Mouse (Mus musculus): ENCODE results near the gene Mras.
A peak's percentile ranks its signal among the peaks of the same experiment; 100 is the strongest.

Mras gene

GRCm38 (mm10) chr9:99437031-99437764 is at the start of gene Mras:
Mras (minus strand) TSS chr9:99437381.
- no peak for DNase-seq

- DNase-seq = no peak
Measured at GRCm38 (mm10) chr9:99485144-99485543, 48.0 kb upstream of the Mras start.

GRCm38 (mm10) chr9:99484632-99485031 is 47.5 kb upstream of the Mras start:
- DNase-seq = no peak

- no peak for DNase-seq
Measured at GRCm38 (mm10) chr9:99483191-99483590, 46.0 kb upstream of the Mras start.

- no peak for DNase-seq
Measured at GRCm38 (mm10) chr9:99480764-99481163, 43.6 kb upstream of the Mras start.

- DNase-seq = no peak
Measured at GRCm38 (mm10) chr9:99479181-99479711, 42.1 kb upstream of the Mras start.

GRCm38 (mm10) chr9:99471334-99471733 is 34.2 kb upstream of the Mras start:
- no peak for DNase-seq

GRCm38 (mm10) chr9:99470347-99471092 is 33.3 kb upstream of the Mras start:
- DNase-seq = no peak

GRCm38 (mm10) chr9:99469681-99470273 is 32.6 kb upstream of the Mras start:
- no peak for DNase-seq

- DNase-seq = no peak
Measured at GRCm38 (mm10) chr9:99468572-99468971, 31.4 kb upstream of the Mras start.

GRCm38 (mm10) chr9:99464876-99465275 is 27.7 kb upstream of the Mras start:
- DNase-seq = no peak

- DNase-seq = no peak
Measured at GRCm38 (mm10) chr9:99459730-99460129, 22.5 kb upstream of the Mras start.

- peak; percentile 73 for DNase-seq
Measured at GRCm38 (mm10) chr9:99458529-99459208, 21.5 kb upstream of the Mras start.

GRCm38 (mm10) chr9:99454211-99454610 is 17.0 kb upstream of the Mras start:
- DNase-seq = no peak

GRCm38 (mm10) chr9:99451161-99451560 is 14.0 kb upstream of the Mras start, which contains the start of gene Nme9:
Nme9 (plus strand) TSS chr9:99451475.
- peak; percentile 45 for DNase-seq

- DNase-seq = peak; percentile 43
Measured at GRCm38 (mm10) chr9:99449886-99450647, 12.9 kb upstream of the Mras start.

- no peak for DNase-seq
Measured at GRCm38 (mm10) chr9:99447323-99447722, 10.1 kb upstream of the Mras start.

- no peak for DNase-seq
Measured at GRCm38 (mm10) chr9:99446259-99446658, 9.1 kb upstream of the Mras start.

- peak; percentile 42 for DNase-seq
Measured at GRCm38 (mm10) chr9:99444590-99445178, 7.5 kb upstream of the Mras start.

- DNase-seq = no peak
Measured at GRCm38 (mm10) chr9:99441647-99442433, 4.7 kb upstream of the Mras start.

- DNase-seq = no peak
Measured at GRCm38 (mm10) chr9:99440941-99441340, 3.8 kb upstream of the Mras start.
